Mouse (Mus musculus) adrenal gland, postnatal 36 days (tissue): ENCODE results near the gene Asb1. TPM values are rescaled to one million over a fixed set of nuclear protein-coding genes. Genes with fewer than 3 reads are reported as not detected.

ENCODE experiments used
- DNase-seq, 2 experiments: peaks; one replicate each; pipeline ENCODE4 v3.0.0; 2021; ENCODE audit warnings: mixed read lengths in 1 of 2
- total RNA-seq, 2 experiments: library from RNA; stranded (reverse); gene quantifications; 2 replicates each; pipeline ENCODE4 v1.2.3; 2021

The Asb1 gene
- total RNA-seq, 2 experiments from 2014 or later = 22.4 to 25.9 TPM

- DNase-seq = no peak
Observed at GRCm38 (mm10) chr1:91606701-91607100, 66.4 kb downstream of the Asb1 start.

- no peak for DNase-seq
Observed at GRCm38 (mm10) chr1:91607141-91607540, 66.8 kb downstream of the Asb1 start.

Other genes starting within 250 kb of the Asb1 start
- 10 to 100 TPM; 21.2 to 23.6 TPM for gene Scly, start 242.2 kb upstream of the Asb1 start, total RNA-seq
- gene Espnl, start 218.5 kb upstream of the Asb1 start, total RNA-seq = under 1 TPM; 0.07 to 0.10 TPM
- under 1 TPM; 0.89 to 0.96 TPM for gene Klhl30, start 189.5 kb upstream of the Asb1 start, total RNA-seq
- gene Erfe, start 174.1 kb upstream of the Asb1 start, total RNA-seq = 10 to 100 TPM in 1 of 2 experiments, 1 to 10 TPM in 1; 3.8 to 42.2 TPM
- 100 to 1,000 TPM in 1 of 2 experiments, 10 to 100 TPM in 1; 97.0 to 132 TPM for gene Ilkap, start 141.7 kb upstream of the Asb1 start, total RNA-seq
- gene Hes6, start 126.5 kb upstream of the Asb1 start, total RNA-seq = 100 to 1,000 TPM; 274 to 679 TPM
- 10 to 100 TPM; 37.1 to 84.7 TPM for gene Per2, start 81.2 kb upstream of the Asb1 start, total RNA-seq
- gene Traf3ip1, start 45.9 kb upstream of the Asb1 start, total RNA-seq = 10 to 100 TPM; 11.2 to 16.9 TPM